Mouse (Mus musculus) lung, embryonic 16.5 days (tissue): ENCODE results near the gene Igf1r. TPM values are rescaled to one million over a fixed set of nuclear protein-coding genes. Genes with fewer than 3 reads are reported as not detected.
A peak's percentile ranks its signal among the peaks of the same experiment; 100 is the strongest.

Experiments
- ATAC-seq: fragments of 200-750 bp; cut with Nextera tagmentation; 2 replicates; pipeline ENCODE4 v1.8.0; 2017; ENCODE audit warnings: low read depth, mild to moderate bottlenecking, moderate library complexity
- H3K27ac ChIP-seq: fragments of 300-500 bp; sonication (generic); 2 replicates; pipeline ENCODE4 v1.5.1; 2014; ENCODE audit warnings: mild to moderate bottlenecking, control low read depth, low read length
- H3K27me3 ChIP-seq: fragments of 300-500 bp; sonication (generic); 2 replicates; pipeline ENCODE4 v1.6.1; 2014; ENCODE audit warnings: low read depth, low read length, mixed read lengths; ENCODE audit not compliant: control insufficient read depth, insufficient read depth
- H3K36me3 ChIP-seq: fragments of 300-500 bp; sonication (generic); 2 replicates; pipeline ENCODE4 v1.6.1; 2014; ENCODE audit warnings: low read length; ENCODE audit not compliant: control insufficient read depth, insufficient read depth
- H3K4me1 ChIP-seq: fragments of 300-500 bp; sonication (generic); replicated peaks from 2 replicates; pipeline ENCODE4 v1.6.1; 2014; ENCODE audit warnings: low read length, mixed read lengths; ENCODE audit not compliant: control insufficient read depth, insufficient read depth
- H3K4me2 ChIP-seq: fragments of 300-500 bp; sonication (generic); 2 replicates; pipeline ENCODE4 v1.6.1; 2014; ENCODE audit warnings: low read depth, low read length, control low read depth
- H3K4me3 ChIP-seq: fragments of 300-500 bp; sonication (generic); 2 replicates; pipeline ENCODE4 v1.5.1; 2014; ENCODE audit warnings: mild to moderate bottlenecking, low read length, control low read depth
- H3K9ac ChIP-seq: fragments of 300-500 bp; sonication (generic); 2 replicates; pipeline ENCODE4 v1.6.1; 2014; ENCODE audit warnings: low read length, control low read depth
- H3K9me3 ChIP-seq: fragments of 300-500 bp; sonication (generic); 2 replicates; pipeline ENCODE4 v1.6.1; 2016; ENCODE audit warnings: low read length; ENCODE audit not compliant: control insufficient read depth
- WGBS: fragments of 180-500 bp; shearing (Covaris S2); extraction: QIAGEN DNeasy Blood & Tissue Kit; methylation state at CpG from one replicate; pipeline ENCODE4 v1.1.7; 2014; 5-methylcytosine and 5-hydroxymethylcytosine counted together
- polyA plus RNA-seq: library from polyadenylated mRNA; unstranded; fragments of >200 nt; fragmentation: Nextera tagmentation; extraction: Ambion mirVana; gene quantifications from 2 replicates; pipeline ENCODE4 v1.2.1, GENCODE M21; 2015

Igf1r gene
- polyA plus RNA-seq, 1 experiment from 2014 or later: 19.9 TPM

DNA sequence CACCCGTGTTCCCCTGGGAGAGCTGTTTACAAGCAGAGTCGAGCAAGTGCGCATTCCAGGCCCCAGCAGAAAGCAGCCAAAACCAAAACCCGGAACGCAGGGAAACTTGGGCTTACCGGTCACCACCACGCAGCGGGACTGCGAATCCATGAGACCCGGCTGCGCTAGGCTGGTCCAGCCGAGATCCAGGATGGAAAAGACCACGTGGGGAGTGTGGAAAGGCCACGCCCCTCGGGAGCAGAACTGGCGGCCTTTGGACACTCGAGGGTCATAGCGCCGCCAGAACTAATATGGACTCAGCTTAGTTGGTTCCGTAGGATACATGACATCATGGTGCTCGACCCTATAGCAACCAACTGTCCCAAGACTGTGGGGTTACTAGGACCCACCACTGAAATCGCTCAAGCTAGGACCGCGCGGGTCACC lies 311.4 kb downstream of the Igf1r start, which contains the start of gene Pgpep1l:
Gene Pgpep1l, minus strand, starts transcription at position 206 of the 426 bp plus-strand sequence.
- H3K27me3 ChIP-seq: no peaks in the 10 kb centered on the region
- H3K4me3 ChIP-seq: peak within 1 kb of the TSS; percentile 38
- 0 out of 2 replicates have a peak, but pooled peaks cover 3% of the 10 kb centered on the region for H3K9me3 ChIP-seq
- WGBS: 5% methylated on average over 25 of the region's 25 CpGs
- peak within 1 kb of the TSS; percentile 13 for H3K9ac ChIP-seq
- H3K36me3 ChIP-seq: no peaks in the 10 kb centered on the region
- ATAC-seq: peak; percentile 59
- peaks cover 14% of the 10 kb centered on the region for H3K4me1 ChIP-seq
- H3K27ac ChIP-seq: no peak within 1 kb of the TSS
- peak within 1 kb of the TSS; percentile 55 for H3K4me2 ChIP-seq

DNA sequence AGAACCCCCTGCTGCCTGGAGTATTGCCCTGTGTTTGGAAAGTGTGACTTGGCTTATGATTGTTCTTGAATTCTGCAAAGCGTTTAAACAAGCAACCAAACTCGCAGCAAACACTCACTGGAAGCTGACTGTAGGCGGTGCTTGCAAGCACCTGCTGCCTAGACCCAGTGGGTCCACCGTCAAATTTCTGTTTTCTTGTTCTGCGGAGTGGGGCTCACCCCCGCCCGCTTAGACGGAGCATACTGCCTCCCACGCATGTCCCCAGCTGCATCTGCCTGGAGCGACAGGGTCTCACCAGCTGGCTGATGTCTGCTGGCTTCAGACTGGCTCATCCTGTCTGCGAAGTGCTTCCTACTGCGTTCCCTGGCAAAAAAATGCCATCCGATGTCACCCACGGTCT lies 311.9 kb downstream of the Igf1r start:
- H3K4me3 ChIP-seq: peak overlapping the region; percentile 38
- H3K4me1 ChIP-seq: peaks cover 14% of the 10 kb centered on the region
- peak overlapping the region; percentile 13; the same call in 1 of the 2 replicates for H3K9ac ChIP-seq
- no peaks in the 10 kb centered on the region for H3K27me3 ChIP-seq
- no peaks in the 10 kb centered on the region for H3K36me3 ChIP-seq
- WGBS: 5% methylated on average over 14 of the region's 14 CpGs
- no peak overlapping the region for H3K27ac ChIP-seq
- peak; percentile 25; the same call in 1 of the 2 replicates for ATAC-seq
- peak overlapping the region; percentile 55 for H3K4me2 ChIP-seq
- 0 out of 2 replicates have a peak, but pooled peaks cover 3% of the 10 kb centered on the region for H3K9me3 ChIP-seq

DNA sequence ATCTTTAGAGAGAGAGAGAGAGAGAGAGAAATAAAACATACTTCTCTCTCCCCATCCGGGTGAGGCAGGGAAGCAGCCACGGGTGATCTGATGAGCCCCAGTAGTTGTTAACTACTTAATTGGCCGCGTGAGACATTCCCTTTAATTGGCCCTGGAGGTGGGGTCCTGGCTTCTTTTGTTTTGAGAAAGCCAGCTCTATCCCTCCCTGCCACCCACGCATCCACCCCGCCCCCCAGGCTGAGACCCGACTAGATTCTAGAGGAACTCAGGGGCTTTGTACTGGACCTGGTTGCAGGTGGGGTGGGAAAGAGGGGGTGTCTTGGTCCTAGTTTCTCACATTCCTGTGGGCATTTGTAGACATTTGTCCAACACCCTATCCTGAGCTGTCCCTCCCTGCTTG lies 312.8 kb downstream of the Igf1r start:
- Histone ChIP-seq H3K9ac (no peak overlapping the region), H3K4me1 (peaks cover 14% of the 10 kb centered on the region), H3K36me3 (no peaks in the 10 kb centered on the region), H3K4me3 (no peak overlapping the region), H3K4me2 (no peak overlapping the region), H3K27me3 (no peaks in the 10 kb centered on the region), H3K27ac (no peak overlapping the region), H3K9me3 (0 out of 2 replicates have a peak, but pooled peaks cover 3% of the 10 kb centered on the region)
- no peak for ATAC-seq
- WGBS: 43% methylated on average over 7 of the region's 7 CpGs

DNA sequence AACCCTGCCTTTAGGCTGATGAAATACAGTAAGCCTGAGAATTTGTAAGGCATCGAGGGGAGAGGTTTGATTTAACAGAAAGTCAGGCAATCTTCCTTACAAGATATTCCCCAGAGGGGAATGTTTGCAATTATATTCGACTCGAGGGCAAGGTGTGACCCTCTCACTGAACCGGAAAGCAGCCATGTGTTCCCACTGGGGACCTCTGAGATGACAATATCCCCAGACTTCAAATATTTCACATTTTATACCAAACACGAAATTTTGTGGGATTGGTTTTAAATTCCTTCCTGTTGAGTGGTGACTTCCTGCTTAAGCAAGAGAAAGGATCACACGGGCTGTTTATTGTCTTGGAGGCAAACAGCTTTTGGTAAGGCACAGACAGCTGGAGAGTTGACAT lies 314.1 kb downstream of the Igf1r start:
- Histone ChIP-seq H3K4me3 (no peak overlapping the region), H3K9me3 (no peaks in the 10 kb centered on the region), H3K4me2 (no peak overlapping the region), H3K4me1 (peaks cover 14% of the 10 kb centered on the region), H3K36me3 (no peaks in the 10 kb centered on the region), H3K27ac (no peak overlapping the region), H3K27me3 (no peaks in the 10 kb centered on the region), H3K9ac (no peak overlapping the region)
- ATAC-seq: no peak
- 22% methylated on average over 6 of the region's 6 CpGs for WGBS

DNA sequence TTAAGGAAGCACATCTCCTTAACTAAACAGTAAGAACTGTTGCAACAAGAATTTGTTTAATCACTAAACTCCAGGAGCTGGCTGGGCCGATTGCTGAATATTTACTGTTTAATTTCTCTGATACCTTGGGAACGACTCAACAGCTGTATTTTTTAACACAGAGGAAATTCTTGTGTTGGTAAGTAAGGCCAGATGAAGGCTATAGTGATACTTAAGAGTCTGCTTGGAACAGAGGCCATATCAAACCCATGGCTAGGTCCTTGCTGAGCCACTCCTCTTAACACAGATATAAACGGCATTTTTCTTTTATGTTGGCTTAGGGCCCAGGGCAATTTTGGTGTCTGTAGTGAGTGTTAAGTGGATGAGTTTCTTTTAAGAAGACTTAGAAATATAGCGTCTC lies 317.9 kb downstream of the Igf1r start:
- 17% methylated on average over 4 of the region's 4 CpGs for WGBS
- Histone ChIP-seq H3K4me1 (peaks cover 2% of the 10 kb centered on the region), H3K36me3 (no peaks in the 10 kb centered on the region), H3K4me3 (no peak overlapping the region), H3K27me3 (no peaks in the 10 kb centered on the region; the same call in 1 of the 2 replicates), H3K9me3 (no peaks in the 10 kb centered on the region), H3K9ac (no peak overlapping the region), H3K4me2 (no peak overlapping the region), H3K27ac (0 out of 2 replicates have a peak overlapping the region, but pooled peaks have one; percentile 18)
- peak; percentile 61 for ATAC-seq

DNA sequence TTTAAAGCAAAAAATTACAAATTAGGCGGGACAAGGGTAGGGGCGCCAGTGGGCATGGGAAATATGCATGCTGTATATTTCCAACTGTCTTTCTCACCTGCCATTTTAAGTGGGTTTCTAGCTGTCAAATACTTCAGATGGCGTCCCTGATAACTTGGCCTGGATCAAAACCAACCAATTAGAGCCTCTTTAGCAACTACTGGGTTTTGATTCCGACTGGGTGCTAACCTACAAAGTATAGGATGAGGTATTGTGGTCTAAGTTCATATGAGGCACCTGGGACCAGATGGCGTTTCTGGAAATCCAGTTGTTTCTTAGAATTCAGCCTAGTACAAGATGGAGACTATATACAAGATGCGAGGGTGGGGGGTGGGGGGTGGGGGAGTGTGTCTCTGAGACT lies 319.2 kb downstream of the Igf1r start:
- Histone ChIP-seq H3K4me1 (peaks cover 9% of the 10 kb centered on the region), H3K27ac (no peak overlapping the region), H3K9me3 (no peaks in the 10 kb centered on the region), H3K36me3 (no peaks in the 10 kb centered on the region), H3K9ac (no peak overlapping the region), H3K27me3 (no peaks in the 10 kb centered on the region; the same call in 1 of the 2 replicates), H3K4me2 (no peak overlapping the region), H3K4me3 (no peak overlapping the region)
- 88% methylated on average over 6 of the region's 6 CpGs for WGBS
- no peak for ATAC-seq

DNA sequence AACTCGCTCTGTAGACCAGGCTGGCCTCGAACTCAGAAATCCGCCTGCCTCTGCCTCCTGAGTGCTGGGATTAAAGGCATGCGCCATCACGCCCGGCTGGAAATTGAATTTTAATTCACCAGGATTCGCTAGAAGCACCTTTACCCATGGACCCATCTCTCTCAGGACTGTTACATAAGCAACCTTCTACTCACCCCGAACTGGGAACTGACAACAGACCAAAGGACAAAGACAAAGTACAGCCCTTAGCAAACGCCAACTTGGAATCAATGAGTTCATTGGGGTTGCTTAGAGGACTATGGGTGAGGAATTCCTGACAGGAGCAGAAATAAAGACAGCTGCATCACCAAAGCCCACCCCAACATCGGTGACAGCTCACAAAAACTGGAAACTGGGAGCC lies 320.0 kb downstream of the Igf1r start:
- H3K4me3 ChIP-seq: no peak overlapping the region
- H3K36me3 ChIP-seq: no peaks in the 10 kb centered on the region
- WGBS: 85% methylated on average over 10 of the region's 10 CpGs
- H3K4me2 ChIP-seq: no peak overlapping the region
- H3K27ac ChIP-seq: no peak overlapping the region
- peaks cover 9% of the 10 kb centered on the region; the same call in 1 of the 2 replicates for H3K4me1 ChIP-seq
- no peaks in the 10 kb centered on the region for H3K9me3 ChIP-seq
- H3K9ac ChIP-seq: no peak overlapping the region
- no peak for ATAC-seq
- H3K27me3 ChIP-seq: no peaks in the 10 kb centered on the region; the same call in 1 of the 2 replicates

DNA sequence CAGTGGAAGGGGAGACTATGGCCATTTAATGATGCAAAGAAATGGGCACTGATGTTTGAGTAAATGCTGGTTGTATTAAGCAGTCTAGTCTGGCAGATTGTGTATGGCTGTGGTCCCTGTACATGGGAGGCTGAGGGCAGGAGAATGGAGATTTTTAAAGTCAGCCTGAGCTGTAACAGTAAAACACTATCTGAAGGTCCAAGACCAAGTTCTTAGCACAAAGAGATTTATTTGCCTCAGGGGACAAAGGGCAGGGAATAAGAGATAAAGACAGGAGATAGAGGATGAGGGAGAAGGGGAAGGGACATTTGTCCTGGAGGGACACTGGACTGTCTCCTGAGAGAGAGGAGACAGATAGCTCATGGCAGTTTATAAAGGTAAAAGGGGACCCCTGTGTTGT lies 320.9 kb downstream of the Igf1r start, which contains the start of gene Fam169b:
Gene Fam169b, plus strand, starts transcription at position 325 of the 400 bp plus-strand sequence.
- no peak within 1 kb of the TSS for H3K4me2 ChIP-seq
- no peaks in the 10 kb centered on the region for H3K36me3 ChIP-seq
- H3K4me3 ChIP-seq: no peak within 1 kb of the TSS
- H3K27me3 ChIP-seq: no peaks in the 10 kb centered on the region; the same call in 1 of the 2 replicates
- peaks cover 9% of the 10 kb centered on the region; the same call in 1 of the 2 replicates for H3K4me1 ChIP-seq
- no peak within 1 kb of the TSS for H3K9ac ChIP-seq
- no peak for ATAC-seq
- no peaks in the 10 kb centered on the region for H3K9me3 ChIP-seq
- no peak within 1 kb of the TSS for H3K27ac ChIP-seq

DNA sequence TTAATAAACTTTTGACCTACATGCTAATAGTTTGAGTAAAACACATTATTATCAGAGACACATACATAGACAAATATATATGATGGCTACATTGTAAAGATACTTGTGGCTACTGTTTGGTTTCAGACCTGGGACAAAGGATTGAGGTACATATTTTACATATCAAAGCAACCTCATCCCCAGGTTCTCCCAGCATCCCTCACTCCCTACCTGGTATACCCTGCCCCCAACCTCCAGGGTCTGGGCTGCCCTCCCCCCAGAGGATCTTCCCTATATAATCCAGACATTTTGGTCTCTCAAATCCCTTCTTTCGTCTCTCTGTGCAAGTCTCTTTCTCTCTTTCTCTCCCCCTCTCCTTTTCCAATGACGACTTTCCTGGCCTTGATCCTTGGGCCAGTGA lies 321.6 kb downstream of the Igf1r start:
- no peak overlapping the region for H3K4me3 ChIP-seq
- H3K27ac ChIP-seq: no peak overlapping the region
- H3K4me2 ChIP-seq: no peak overlapping the region
- no peak overlapping the region for H3K9ac ChIP-seq
- 80% methylated on average over 2 of the region's 2 CpGs for WGBS
- H3K9me3 ChIP-seq: no peaks in the 10 kb centered on the region
- H3K36me3 ChIP-seq: no peaks in the 10 kb centered on the region
- no peak for ATAC-seq
- H3K4me1 ChIP-seq: peaks cover 9% of the 10 kb centered on the region; the same call in 1 of the 2 replicates
- H3K27me3 ChIP-seq: no peaks in the 10 kb centered on the region; the same call in 1 of the 2 replicates
